Mouse (Mus musculus): Measurements from ENCODE around the gene Gtf3c2.

Gtf3c2 gene

DNA sequence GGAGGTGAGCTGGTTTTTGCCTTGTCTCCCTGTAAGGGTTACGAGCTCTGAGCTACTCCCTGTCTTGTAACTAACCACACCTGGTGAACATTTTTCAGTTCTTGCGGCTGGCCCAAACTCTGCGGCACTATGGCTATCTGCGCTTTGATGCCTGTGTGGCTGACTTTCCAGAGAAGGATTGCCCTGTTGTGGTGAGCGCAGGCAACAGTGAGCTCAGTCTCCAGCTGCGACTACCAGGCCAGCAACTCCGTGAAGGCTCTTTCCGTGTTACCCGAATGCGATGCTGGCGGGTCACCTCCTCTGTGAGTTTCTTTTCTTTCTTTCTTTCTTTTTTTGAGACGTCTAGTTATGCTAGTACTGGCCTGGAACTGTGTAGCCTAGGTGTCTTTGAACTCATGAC lies 17.1 kb upstream of the Gtf3c2 start:
- DNase-seq: no peak

GRCm38 (mm10) chr5:31196207-31196606 lies 16.3 kb upstream of the Gtf3c2 start:
- no peak for DNase-seq

DNA sequence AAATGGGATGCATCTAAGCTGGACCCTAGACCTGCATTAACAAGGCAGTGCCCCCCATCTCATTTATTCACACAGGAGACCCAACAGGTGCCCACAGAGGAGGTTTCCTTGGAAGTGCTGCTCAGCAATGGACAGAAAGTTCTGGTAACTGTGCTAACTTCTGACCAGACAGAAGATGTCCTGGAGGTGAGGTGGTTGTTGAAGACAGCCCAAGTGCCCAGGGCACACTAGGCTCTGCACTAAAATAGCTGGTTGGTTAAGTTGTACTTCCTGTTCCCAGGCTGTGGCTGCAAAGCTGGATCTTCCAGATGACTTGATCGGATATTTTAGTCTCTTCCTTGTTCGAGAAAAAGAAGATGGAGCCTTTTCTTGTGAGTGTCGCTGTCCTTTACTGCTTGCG lies 15.7 kb upstream of the Gtf3c2 start:
- no peak for DNase-seq

- DNase-seq: no peak
Observed at GRCm38 (mm10) chr5:31194486-31195485, 14.8 kb upstream of the Gtf3c2 start.

DNA sequence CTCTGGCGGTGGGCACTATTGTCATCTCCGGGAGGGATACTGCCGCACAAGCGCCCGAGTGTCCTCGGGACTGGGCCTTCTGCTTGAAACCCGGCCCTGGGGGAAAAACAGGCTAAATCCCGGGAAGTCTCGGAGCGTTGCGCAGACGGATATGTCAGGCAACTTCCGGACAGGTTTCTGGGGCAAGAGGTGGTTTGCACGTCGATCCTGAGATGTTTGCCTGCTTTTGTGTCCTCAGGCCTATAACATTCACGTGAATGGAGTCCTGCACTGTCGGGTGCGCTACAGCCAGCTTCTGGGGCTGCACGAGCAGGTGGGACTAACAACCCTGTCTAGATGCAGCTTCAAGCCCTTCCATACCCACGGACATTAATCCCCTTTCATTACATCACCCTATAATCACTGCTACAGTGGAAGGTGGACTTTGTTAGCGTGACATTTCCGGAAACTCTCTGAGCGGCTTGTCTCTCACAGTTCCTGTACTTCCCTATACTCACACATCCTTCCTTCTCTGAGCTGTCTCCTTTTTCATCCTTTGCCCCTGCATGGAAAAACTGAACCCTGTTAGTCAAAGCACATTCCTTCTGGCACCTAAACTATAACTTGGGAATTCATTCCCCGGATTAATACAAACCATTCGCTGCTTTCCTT lies 13.8 kb upstream of the Gtf3c2 start:
- no peak for DNase-seq

DNA sequence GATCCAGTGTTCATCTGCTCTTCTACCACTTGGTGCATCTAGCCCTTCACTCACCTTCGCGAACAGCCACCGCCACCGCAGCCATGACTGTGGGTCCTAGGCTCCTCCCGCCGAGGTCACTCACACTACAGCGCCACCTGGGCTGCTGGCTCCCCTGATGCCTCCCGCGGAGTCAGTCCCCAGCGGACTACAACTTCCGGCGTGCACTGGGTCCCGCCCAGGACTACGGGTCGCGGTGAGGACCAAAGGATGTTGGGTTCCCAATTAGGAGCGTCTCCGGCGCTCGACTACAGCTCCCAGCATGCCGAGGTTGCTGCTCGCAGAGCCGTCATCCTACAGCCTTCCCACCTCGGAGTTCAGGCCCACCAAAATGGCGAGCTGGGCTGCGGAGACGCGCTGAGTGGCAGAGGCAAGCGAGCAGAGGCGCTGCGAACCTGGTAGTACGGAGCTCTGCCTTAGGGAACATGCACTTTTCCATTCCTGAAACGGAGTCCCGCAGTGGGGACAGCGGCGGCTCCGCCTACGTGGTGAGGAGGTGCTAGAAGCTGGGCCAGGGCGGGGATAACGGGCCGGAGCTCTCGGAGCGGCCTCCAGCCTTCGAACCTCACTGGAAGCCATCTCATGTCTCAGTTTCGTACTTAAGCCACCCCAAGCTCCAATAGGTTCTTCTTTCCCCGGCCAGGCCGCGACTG lies 13.1 kb upstream of the Gtf3c2 start, which contains the start of the genes Snx17 and Eif2b4:
TSS of gene Snx17 (plus strand) at position 289 of the 692 bp plus-strand sequence.
TSS of gene Eif2b4 (minus strand) at position 492 of the 692 bp plus-strand sequence.
- DNase-seq: peak; percentile 99

GRCm38 (mm10) chr5:31192045-31192938 lies 12.3 kb upstream of the Gtf3c2 start:
- DNase-seq: no peak

DNA sequence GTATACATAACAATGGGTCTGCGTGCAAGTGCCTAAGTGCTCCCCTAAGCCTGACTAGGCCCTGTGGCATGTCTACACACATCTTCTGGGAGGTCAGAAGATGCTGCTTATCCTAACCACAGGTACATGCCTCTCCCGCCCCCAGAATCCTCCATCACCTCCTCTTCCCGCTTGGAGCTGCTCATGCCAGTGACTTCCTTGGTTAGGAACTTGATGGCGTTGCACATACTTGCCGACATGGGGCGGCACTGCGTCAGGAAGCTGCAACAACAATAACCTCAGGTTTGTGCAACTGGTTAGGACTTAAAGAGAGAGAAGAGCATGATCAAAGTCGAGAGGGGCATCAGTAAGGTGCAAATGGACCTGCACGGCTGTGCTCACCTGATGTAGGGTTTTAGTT lies 10.3 kb upstream of the Gtf3c2 start:
- no peak for DNase-seq

DNA sequence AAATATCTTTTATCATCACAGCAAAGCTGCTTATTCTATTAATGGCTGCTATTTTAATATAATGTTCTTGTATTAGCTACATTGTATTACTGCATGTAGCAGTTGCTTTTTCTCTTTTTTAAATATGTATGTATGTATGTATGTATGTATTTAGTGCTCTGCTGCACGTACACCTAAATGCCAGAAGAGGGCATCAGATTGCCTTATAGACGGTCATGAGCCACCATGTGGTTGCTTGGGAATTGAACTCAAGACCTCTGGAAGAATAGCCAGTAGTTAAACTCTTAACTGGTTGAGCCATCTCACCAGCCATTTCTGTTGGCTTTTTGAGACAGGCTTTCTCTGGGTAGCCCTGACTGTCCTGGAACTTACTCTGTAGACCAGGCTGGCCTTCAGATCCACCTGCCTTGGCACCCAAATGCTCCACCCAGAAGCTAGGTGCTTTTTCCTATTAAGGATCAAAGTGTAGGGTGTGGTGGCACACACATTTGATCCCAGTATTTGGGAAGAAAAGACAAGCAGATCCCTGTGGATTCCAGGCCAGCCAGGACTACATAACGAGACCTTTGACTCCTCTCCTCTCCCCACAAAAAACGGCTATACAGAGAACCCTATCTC lies 8.4 kb upstream of the Gtf3c2 start:
- DNase-seq: no peak

GRCm38 (mm10) chr5:31183678-31184077 lies 3.7 kb upstream of the Gtf3c2 start:
- DNase-seq: no peak

DNA sequence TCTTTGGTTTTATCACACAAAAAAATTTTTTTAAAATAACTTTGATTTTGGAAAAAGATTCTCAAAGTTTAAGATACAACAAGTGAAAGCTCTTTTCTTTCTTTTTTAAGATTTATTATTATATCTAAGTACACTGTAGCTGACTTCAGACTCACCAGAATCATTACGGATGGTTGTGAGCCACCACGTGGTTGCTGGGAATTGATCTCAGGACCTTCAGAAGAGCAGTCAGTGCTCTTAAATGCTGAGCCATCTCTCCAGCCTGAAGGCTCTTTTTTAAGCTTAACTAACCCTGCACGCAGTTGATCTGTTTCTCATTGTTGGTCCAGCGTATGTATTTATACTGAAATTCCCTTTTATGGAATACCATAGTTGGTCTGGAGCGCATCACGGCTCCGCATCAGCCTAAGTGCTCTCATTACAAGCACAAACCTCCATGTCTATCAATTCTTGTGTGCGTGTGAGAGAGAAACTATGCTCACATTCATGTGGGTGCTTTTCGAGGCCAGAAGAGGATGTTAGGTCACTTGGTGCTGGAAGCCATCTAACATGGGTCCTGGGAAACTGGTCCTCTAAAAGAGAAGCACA lies 1.3 kb upstream of the Gtf3c2 start:
- DNase-seq: no peak

DNA sequence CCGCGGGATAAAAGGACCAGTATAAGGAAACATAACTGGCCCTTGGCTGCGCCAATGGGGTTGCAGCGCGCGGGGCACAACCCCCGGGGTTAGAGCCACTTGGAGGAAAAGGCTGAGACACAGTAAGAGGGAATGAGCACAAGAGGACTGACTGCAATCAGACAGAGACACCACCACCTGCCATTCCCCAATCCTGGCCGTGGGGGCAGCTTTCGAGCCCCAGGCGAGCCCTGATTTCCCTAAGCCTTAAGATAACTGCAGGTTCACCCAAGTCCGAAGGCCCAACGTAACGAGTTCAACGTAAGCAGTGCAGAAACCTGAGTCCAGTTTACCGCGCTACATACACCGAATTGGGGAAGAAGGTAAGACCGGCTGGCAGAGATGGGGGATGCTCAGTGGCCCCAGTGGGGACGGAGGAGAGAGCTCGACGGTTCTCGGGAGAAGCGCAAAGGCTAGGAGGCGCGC lies 611 bp downstream of the Gtf3c2 start:
- peak; percentile 48 for DNase-seq

GRCm38 (mm10) chr5:31168630-31169029 lies 11.3 kb downstream of the Gtf3c2 start:
- DNase-seq: no peak

- no peak for DNase-seq
Observed at GRCm38 (mm10) chr5:31164878-31165277, 15.1 kb downstream of the Gtf3c2 start.

GRCm38 (mm10) chr5:31162462-31162861 lies 17.5 kb downstream of the Gtf3c2 start:
- no peak for DNase-seq

- peak; percentile 93 for DNase-seq
Observed at GRCm38 (mm10) chr5:31154152-31154553, 25.8 kb downstream of the Gtf3c2 start, which contains the start of gene Mpv17. Gene Mpv17, minus strand, starts transcription at chr5:31154251.

DNA sequence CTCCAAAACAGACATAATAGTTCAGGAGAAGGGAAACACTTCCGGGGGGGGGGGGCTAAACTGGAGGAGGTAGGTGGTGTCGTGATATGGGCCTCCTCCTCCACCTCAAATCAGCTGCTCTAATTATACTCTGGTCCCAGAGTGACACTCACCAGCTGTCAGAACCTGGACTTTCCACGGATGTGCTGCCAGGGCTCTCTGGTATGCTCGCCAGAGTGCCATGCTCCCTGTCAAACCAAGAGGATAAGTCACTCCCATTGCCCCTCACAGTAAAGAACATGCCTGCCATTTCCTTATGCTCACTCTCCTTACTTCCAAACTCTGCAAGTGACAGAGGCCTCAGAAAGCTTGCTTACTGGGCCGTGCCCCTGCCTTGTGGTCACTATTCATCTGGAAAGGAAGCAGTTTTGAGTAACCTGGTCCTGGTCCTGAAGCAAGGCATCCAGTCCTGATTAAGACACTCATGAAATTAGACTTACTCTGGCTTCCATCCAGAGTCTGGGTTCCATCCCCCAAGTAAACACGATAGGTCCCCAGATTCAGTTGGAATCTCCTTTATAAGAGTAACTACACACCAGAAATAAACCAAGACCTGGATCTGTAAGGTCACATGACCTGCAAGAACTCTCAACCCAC lies 26.3 kb downstream of the Gtf3c2 start:
- DNase-seq: no peak

GRCm38 (mm10) chr5:31151746-31152145 lies 28.2 kb downstream of the Gtf3c2 start:
- no peak for DNase-seq

- DNase-seq: no peak
Observed at GRCm38 (mm10) chr5:31149781-31150180, 30.2 kb downstream of the Gtf3c2 start.

DNA sequence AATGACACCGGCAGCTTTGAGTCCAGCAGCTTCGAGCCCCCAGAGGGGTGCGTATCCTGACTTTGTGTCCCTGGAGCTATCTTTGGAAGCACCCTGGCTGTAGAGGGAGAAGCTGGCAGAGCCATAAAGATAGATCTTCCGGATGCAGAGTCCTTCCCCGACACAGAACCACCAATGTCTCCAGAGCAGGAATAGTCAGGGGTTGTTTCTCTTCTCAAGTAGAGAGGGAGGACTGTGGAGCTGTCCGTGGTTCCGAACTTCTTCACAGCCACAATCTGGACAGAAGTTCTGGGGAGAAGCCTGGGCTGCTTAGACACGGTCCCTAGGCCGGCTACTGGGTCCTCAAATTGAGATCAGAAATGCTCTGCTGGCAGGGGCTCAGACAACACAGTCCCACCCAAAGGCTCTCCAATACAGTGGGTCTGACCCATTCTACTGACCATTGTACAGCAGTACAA lies 40.9 kb downstream of the Gtf3c2 start:
- no peak for DNase-seq
